ENCODE assay signal across 16 mouse cellular contexts in genomic region chr1:75877209-75877608, GRCm38 (mm10).
DNase-seq lines count a peak whose midpoint lies in the region; ATAC-seq and TF ChIP-seq lines count a peak whose summit lies in the region.
"Had no signal": no experiment of that assay in that cellular context is flagged by ENCODE, and none has a peak within 500 bp of the region (broad histone marks: within the 10 kb centered on the region; RNA-seq: fewer than 3 reads in every experiment).

No protein-coding gene starts in this region.

- DNase-seq in brain, embryonic 14.5 days (ENCODE audit: low read depth), result peak; percentile 48
- DNase-seq in cerebellum, adult 11-12 months, result peak; percentile 38
- peak; percentile 52 to 82 for DNase-seq in frontal cortex, postnatal 36 days (ENCODE audit: low spot score in 2 of 2)
- peak; percentile 15 to 50 for DNase-seq in left cerebral cortex, adult 8-10 months (ENCODE audit: low spot score in 2 of 2)
- no peak for DNase-seq in kidney, postnatal 14 days
- DNase-seq in kidney, postnatal 10 days, result no peak
- DNase-seq: adrenal gland, postnatal 14 days; gastrocnemius, postnatal 36 days; kidney, postnatal 25 days; lung, postnatal 36 days had no signal

- H3K4me3 ChIP-seq in intestine, postnatal 0 days (ENCODE audit: low read depth, low read length), result no peak overlapping the region
- H3K4me3 ChIP-seq: heart, embryonic 15.5 days; hindbrain, embryonic 15.5 days; midbrain, embryonic 15.5 days; neural tube, embryonic 13.5 days had no signal

- no peak overlapping the region for H3K4me2 ChIP-seq in intestine, postnatal 0 days (replicated peaks; ENCODE audit: low read depth)
- H3K4me2 ChIP-seq: heart, embryonic 15.5 days; hindbrain, embryonic 15.5 days; midbrain, embryonic 15.5 days; neural tube, embryonic 13.5 days had no signal

- H3K9ac ChIP-seq in intestine, postnatal 0 days (ENCODE audit: low read depth, low read length), result no peak overlapping the region
- H3K9ac ChIP-seq: heart, embryonic 15.5 days; hindbrain, embryonic 15.5 days; liver, embryonic 14.5 days; midbrain, embryonic 15.5 days; neural tube, embryonic 13.5 days had no signal

- ATAC-seq in intestine, postnatal 0 days, result no peak
- ATAC-seq: midbrain, embryonic 15.5 days had no signal

- no peaks in the 10 kb centered on the region for H3K9me3 ChIP-seq in intestine, postnatal 0 days (ENCODE audit: control insufficient read depth)
- H3K9me3 ChIP-seq: heart, embryonic 15.5 days; hindbrain, embryonic 15.5 days; midbrain, embryonic 15.5 days; neural tube, embryonic 13.5 days had no signal

- no peak overlapping the region for H3K27ac ChIP-seq in intestine, postnatal 0 days (ENCODE audit: low read depth, low read length)
- H3K27ac ChIP-seq: heart, embryonic 15.5 days; hindbrain, embryonic 15.5 days; liver, embryonic 14.5 days; midbrain, embryonic 15.5 days; neural tube, embryonic 13.5 days had no signal

- WGBS in intestine, postnatal 0 days, result 78% methylated on average over 5 of the region's 5 CpGs

- no peak for TF ChIP-seq POLR2A in brain, embryonic 14.5 days (IDR thresholded peaks at IDR 0.05; ENCODE audit: borderline replicate concordance, extremely low read depth, insufficient read depth, insufficient read length, poor library complexity, severe bottlenecking)

- H3K4me1 ChIP-seq in intestine, postnatal 0 days (replicated peaks; ENCODE audit: control insufficient read depth, insufficient read depth, low read length), result no peaks in the 10 kb centered on the region
- H3K4me1 ChIP-seq: heart, embryonic 15.5 days; hindbrain, embryonic 15.5 days; midbrain, embryonic 15.5 days; neural tube, embryonic 13.5 days had no signal

- no peak for TF ChIP-seq CTCF in brain, embryonic 14.5 days (IDR thresholded peaks at IDR 0.05; ENCODE audit: borderline replicate concordance, extremely low read depth, insufficient read depth, insufficient read length)
- no peak for TF ChIP-seq CTCF in intestine, postnatal 0 days (IDR thresholded peaks at IDR 0.05; ENCODE audit: low read depth)

- H3K36me3 ChIP-seq in intestine, postnatal 0 days (ENCODE audit: control insufficient read depth, insufficient read depth), result no peaks in the 10 kb centered on the region
- H3K36me3 ChIP-seq: heart, embryonic 15.5 days; hindbrain, embryonic 15.5 days; midbrain, embryonic 15.5 days; neural tube, embryonic 13.5 days had no signal

- H3K27me3 ChIP-seq in intestine, postnatal 0 days (replicated peaks; ENCODE audit: control insufficient read depth, insufficient read depth, low read length), result no peaks in the 10 kb centered on the region
- H3K27me3 ChIP-seq: heart, embryonic 15.5 days; hindbrain, embryonic 15.5 days; midbrain, embryonic 15.5 days; neural tube, embryonic 13.5 days had no signal

Comparison
In these comparisons a context has a peak if more than half of its experiments do, and no peak if none do; other contexts are left out.
1. DNase-seq: peak in brain, embryonic 14.5 days (single experiment), cerebellum, adult 11-12 months (single experiment), frontal cortex, postnatal 36 days (2 of 2) and left cerebral cortex, adult 8-10 months (2 of 2); none in kidney, postnatal 14 days (single experiment) and kidney, postnatal 10 days (single experiment).